Mouse (Mus musculus): ENCODE results near the gene Casp2. TPM values are rescaled to one million over a fixed set of nuclear protein-coding genes. Genes with fewer than 3 reads are reported as not detected.

Casp2 gene
- polyA plus RNA-seq, 1 experiment, result 26.1 TPM

DNA sequence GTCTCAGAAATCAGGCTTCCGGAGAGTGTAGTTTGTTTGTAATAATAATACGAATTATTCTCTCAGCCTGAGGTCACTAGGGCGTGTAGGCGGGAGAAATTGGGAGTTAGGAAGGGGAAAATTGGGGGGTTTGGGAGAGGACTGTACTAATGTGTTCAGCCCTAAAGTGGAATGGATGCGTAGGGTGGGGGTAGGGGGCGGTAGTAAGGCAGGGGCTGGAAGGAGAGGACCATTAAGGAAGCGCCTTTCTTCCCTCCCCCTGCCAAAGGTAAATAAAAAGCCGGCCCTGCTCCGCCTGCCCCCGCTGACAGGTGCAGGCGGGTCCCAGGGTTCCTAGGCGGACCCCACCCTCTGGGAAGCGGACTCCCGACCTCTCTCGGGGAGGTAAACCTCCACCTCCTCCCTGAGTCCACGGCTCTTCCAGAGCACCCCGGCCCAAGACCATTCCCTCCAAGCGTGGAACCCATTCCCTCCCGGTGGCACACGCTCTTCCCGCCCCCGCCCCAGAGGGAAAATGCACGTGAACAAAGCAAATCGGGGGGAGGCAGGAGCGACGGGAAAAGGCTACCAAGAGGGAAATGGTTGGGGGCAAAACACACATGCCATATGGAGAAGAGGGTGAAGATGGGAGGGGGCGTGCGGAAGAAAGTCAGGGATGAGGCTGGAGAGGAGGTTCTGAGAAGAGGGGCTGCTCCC is 58.7 kb downstream of the Casp2 start:
- peak in 1 of 2 experiments; percentile 45 for DNase-seq
- TF ChIP-seq CTCF (IDR thresholded peaks at IDR 0.05; ENCODE audit: borderline replicate concordance, insufficient read depth, low read depth, low read length) (no peak), POLR2A (IDR thresholded peaks at IDR 0.05; ENCODE audit: borderline replicate concordance, insufficient read depth, low read length) (no peak)

DNA sequence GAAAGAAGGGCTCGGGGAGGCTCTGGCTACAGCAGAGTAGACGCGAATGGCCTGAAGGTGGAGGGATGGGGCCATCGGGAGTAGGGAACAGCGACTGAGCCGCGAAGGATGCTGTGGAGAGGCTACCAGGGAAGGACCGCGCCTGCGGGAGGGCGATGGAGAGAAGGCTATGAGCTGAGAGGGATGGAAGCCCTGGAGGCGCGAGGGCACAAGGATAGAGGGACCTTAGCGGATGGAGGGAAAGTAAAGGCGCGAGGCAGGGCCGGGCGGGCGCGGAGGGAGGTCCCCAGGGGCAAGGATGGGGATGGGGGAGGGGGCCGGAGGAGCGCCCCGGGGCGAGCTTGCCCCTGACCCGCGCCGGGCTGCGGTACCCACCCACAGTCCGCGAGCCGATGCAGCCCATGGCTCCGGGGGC is 59.3 kb downstream of the Casp2 start:
- Histone ChIP-seq H3K27ac (ENCODE audit: insufficient read depth, low read length) (peak overlapping the region; percentile 98), H3K4me1 (ENCODE audit: control insufficient read depth, insufficient read depth, low read length) (peaks cover 6% of the 10 kb centered on the region; the same call in 1 of the 2 replicates), H3K4me3 (replicated peaks; ENCODE audit: insufficient read depth, low read depth, low read length) (peak overlapping the region; percentile 98), H3K27me3 (ENCODE audit: control insufficient read depth, insufficient read depth, low read length) (no peaks in the 10 kb centered on the region)
- WGBS, result under 1% methylated on average over 31 of the region's 32 CpGs
- peak; percentile 67 to 76 for DNase-seq
- TF ChIP-seq CTCF (IDR thresholded peaks at IDR 0.05; ENCODE audit: borderline replicate concordance, insufficient read depth, low read depth, low read length) (peak; percentile 13; the same call in 1 of the 2 replicates), POLR2A (IDR thresholded peaks at IDR 0.05; ENCODE audit: borderline replicate concordance, insufficient read depth, low read length) (no peak)

More for the DNA sequence above, 58.7 kb downstream of the Casp2 start:
- WGBS, result 1% methylated on average over 28 of the region's 28 CpGs
- Histone ChIP-seq H3K4me3 (replicated peaks; ENCODE audit: insufficient read depth, low read depth, low read length) (peak overlapping the region; percentile 98), H3K27ac (ENCODE audit: insufficient read depth, low read length) (peak overlapping the region; percentile 98), H3K27me3 (ENCODE audit: control insufficient read depth, insufficient read depth, low read length) (no peaks in the 10 kb centered on the region), H3K4me1 (ENCODE audit: control insufficient read depth, insufficient read depth, low read length) (peaks cover 8% of the 10 kb centered on the region; the same call in 1 of the 2 replicates)

DNA sequence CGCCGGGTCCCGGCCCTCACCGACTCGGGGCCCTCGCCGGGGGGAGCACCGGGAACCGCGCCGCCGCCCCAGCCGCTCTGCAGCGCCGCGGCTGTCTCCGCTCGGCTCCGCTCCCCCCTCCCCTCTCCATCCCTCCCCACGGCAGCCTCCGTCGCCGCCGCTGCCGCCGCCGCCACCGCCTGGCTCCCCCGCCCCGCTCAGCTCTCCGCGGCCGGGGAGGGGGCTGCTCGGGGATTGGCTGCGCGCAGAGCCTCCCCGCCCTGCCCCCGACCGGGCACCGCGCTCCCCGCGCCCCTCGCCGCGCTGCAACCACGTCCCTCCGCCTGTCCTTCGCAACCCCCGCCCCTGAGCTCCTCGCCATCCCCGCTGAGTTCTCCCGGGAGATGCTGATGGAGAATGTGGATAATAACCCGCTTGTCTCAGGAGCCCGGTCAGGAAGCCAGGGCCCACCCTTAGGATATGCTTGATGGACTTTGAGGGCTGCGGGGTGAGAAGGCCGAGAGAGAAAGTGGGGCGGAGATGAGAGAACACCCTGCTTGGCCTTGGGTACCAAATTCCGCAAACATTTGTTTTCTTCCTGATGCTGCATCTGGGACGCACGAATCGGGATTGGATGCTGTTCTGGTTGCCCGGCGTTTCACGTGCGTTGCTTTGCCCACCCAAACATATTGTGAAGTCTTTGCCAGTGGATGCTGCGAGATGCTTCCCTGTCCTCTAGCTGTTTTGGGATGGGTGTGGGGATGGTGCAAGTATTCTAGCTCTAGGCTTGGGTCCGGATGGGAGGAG is 59.9 kb downstream of the Casp2 start, which contains the start of gene Fam131b:
Fam131b (minus strand) TSS at position 162 of the 786 bp plus-strand sequence.
- peak within 1 kb of the TSS; percentile 98 for H3K27ac ChIP-seq (ENCODE audit: insufficient read depth, low read length)
- peak; percentile 87 to 89 for DNase-seq
- H3K27me3 ChIP-seq (ENCODE audit: control insufficient read depth, insufficient read depth, low read length), result no peaks in the 10 kb centered on the region
- H3K4me3 ChIP-seq (replicated peaks; ENCODE audit: insufficient read depth, low read depth, low read length), result peak within 1 kb of the TSS; percentile 98
- 1% methylated on average over 45 of the region's 68 CpGs for WGBS
- peaks cover 6% of the 10 kb centered on the region; the same call in 1 of the 2 replicates for H3K4me1 ChIP-seq (ENCODE audit: control insufficient read depth, insufficient read depth, low read length)
- TF ChIP-seq CTCF (IDR thresholded peaks at IDR 0.05; ENCODE audit: borderline replicate concordance, insufficient read depth, low read depth, low read length) (no peak), POLR2A (IDR thresholded peaks at IDR 0.05; ENCODE audit: borderline replicate concordance, insufficient read depth, low read length) (peak; percentile 61)

DNA sequence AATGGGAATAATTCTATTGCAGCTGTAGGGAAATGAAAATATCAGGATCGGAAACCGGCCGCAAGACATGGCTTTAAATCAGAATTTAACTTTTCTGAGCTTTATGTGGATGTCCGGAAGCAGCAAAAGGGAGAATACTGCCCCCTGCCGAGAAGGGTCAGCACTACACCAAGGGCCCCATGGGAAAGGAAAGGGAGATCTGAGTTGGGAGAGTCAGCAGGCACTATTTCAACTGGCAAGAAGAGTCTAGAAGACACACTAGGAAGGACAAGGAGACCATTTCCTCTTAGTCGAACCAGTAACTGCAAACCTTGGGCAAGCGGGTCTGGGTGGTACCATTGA is 60.5 kb downstream of the Casp2 start:
- Histone ChIP-seq H3K27me3 (ENCODE audit: control insufficient read depth, insufficient read depth, low read length) (no peaks in the 10 kb centered on the region), H3K4me1 (ENCODE audit: control insufficient read depth, insufficient read depth, low read length) (peaks cover 10% of the 10 kb centered on the region), H3K4me3 (replicated peaks; ENCODE audit: insufficient read depth, low read depth, low read length) (peak overlapping the region; percentile 98), H3K27ac (ENCODE audit: insufficient read depth, low read length) (peak overlapping the region; percentile 98)
- TF ChIP-seq CTCF (IDR thresholded peaks at IDR 0.05; ENCODE audit: borderline replicate concordance, insufficient read depth, low read depth, low read length) (peak; percentile 74), POLR2A (IDR thresholded peaks at IDR 0.05; ENCODE audit: borderline replicate concordance, insufficient read depth, low read length) (no peak)
- peak; percentile 84 to 90 for DNase-seq
- WGBS, result 3% methylated on average over 7 of the region's 7 CpGs

GRCm38 (mm10) chr6:42326509-42326908 is 61.7 kb downstream of the Casp2 start:
- no peak for DNase-seq
- Histone ChIP-seq H3K4me1 (ENCODE audit: control insufficient read depth, insufficient read depth, low read length) (peaks cover 15% of the 10 kb centered on the region), H3K4me3 (replicated peaks; ENCODE audit: insufficient read depth, low read depth, low read length) (no peak overlapping the region), H3K27ac (ENCODE audit: insufficient read depth, low read length) (no peak overlapping the region), H3K27me3 (ENCODE audit: control insufficient read depth, insufficient read depth, low read length) (no peaks in the 10 kb centered on the region)
- 94% methylated on average over 3 of the region's 3 CpGs for WGBS
- TF ChIP-seq POLR2A (IDR thresholded peaks at IDR 0.05; ENCODE audit: borderline replicate concordance, insufficient read depth, low read length) (no peak), CTCF (IDR thresholded peaks at IDR 0.05; ENCODE audit: borderline replicate concordance, insufficient read depth, low read depth, low read length) (no peak)

- H3K27ac ChIP-seq (ENCODE audit: insufficient read depth, low read length), result no peak overlapping the region
- no peak for TF ChIP-seq POLR2A (IDR thresholded peaks at IDR 0.05; ENCODE audit: borderline replicate concordance, insufficient read depth, low read length)
- no peak for TF ChIP-seq CTCF (IDR thresholded peaks at IDR 0.05; ENCODE audit: borderline replicate concordance, insufficient read depth, low read depth, low read length)
- no peaks in the 10 kb centered on the region for H3K27me3 ChIP-seq (ENCODE audit: control insufficient read depth, insufficient read depth, low read length)
- peaks cover 15% of the 10 kb centered on the region for H3K4me1 ChIP-seq (ENCODE audit: control insufficient read depth, insufficient read depth, low read length)
- WGBS, result 75% methylated on average over 3 of the region's 3 CpGs
- DNase-seq, result no peak
- H3K4me3 ChIP-seq (replicated peaks; ENCODE audit: insufficient read depth, low read depth, low read length), result no peak overlapping the region
These were observed 64.0 kb downstream of the Casp2 start for GRCm38 (mm10) chr6:42328757-42329156.

- 28% methylated on average over 3 of the region's 3 CpGs for WGBS
- H3K27me3 ChIP-seq (ENCODE audit: control insufficient read depth, insufficient read depth, low read length), result no peaks in the 10 kb centered on the region
- peak overlapping the region; percentile 68 for H3K27ac ChIP-seq (ENCODE audit: insufficient read depth, low read length)
- peaks cover 15% of the 10 kb centered on the region for H3K4me1 ChIP-seq (ENCODE audit: control insufficient read depth, insufficient read depth, low read length)
- no peak; the same call in 1 of the 2 replicates for TF ChIP-seq POLR2A (IDR thresholded peaks at IDR 0.05; ENCODE audit: borderline replicate concordance, insufficient read depth, low read length)
- TF ChIP-seq CTCF (IDR thresholded peaks at IDR 0.05; ENCODE audit: borderline replicate concordance, insufficient read depth, low read depth, low read length), result no peak
- peak; percentile 57 to 80 for DNase-seq
- H3K4me3 ChIP-seq (replicated peaks; ENCODE audit: insufficient read depth, low read depth, low read length), result no peak overlapping the region
These were observed 65.4 kb downstream of the Casp2 start for GRCm38 (mm10) chr6:42330216-42330615.
